Mouse (Mus musculus) hindbrain, embryonic 13.5 days (tissue): Measurements from ENCODE around the gene Chn2. TPM values are rescaled to one million over a fixed set of nuclear protein-coding genes. Genes with fewer than 3 reads are reported as not detected.

Experiments
- ATAC-seq: fragments of 200-750 bp; cut with Nextera tagmentation; 2 replicates; pipeline ENCODE4 v1.8.0; 2017; ENCODE audit warnings: moderate TSS enrichment; ENCODE audit not compliant: low FRiP score
- H3K27ac ChIP-seq: fragments of 300-500 bp; sonication (generic); 2 replicates; pipeline ENCODE4 v1.5.1; 2015; ENCODE audit warnings: inconsistent platforms, mild to moderate bottlenecking, moderate library complexity
- H3K27me3 ChIP-seq: fragments of 300-500 bp; sonication (generic); 2 replicates; pipeline ENCODE4 v1.6.1; 2015; ENCODE audit warnings: mild to moderate bottlenecking, inconsistent platforms
- H3K36me3 ChIP-seq: fragments of 300-500 bp; sonication (generic); 2 replicates; pipeline ENCODE4 v1.6.1; 2015; ENCODE audit warnings: mild to moderate bottlenecking, inconsistent platforms
- H3K4me1 ChIP-seq: fragments of 300-500 bp; sonication (generic); replicated peaks from 2 replicates; pipeline ENCODE4 v1.6.1; 2015; ENCODE audit warnings: inconsistent platforms
- H3K4me2 ChIP-seq: fragments of 300-500 bp; sonication (generic); 2 replicates; pipeline ENCODE4 v1.6.1; 2015; ENCODE audit warnings: inconsistent platforms, mild to moderate bottlenecking, moderate library complexity
- H3K4me3 ChIP-seq: fragments of 300-500 bp; sonication (generic); 2 replicates; pipeline ENCODE4 v1.5.1; 2015; ENCODE audit warnings: mild to moderate bottlenecking, inconsistent platforms
- H3K9ac ChIP-seq: fragments of 300-500 bp; sonication (generic); 2 replicates; pipeline ENCODE4 v1.6.1; 2015; ENCODE audit warnings: mild to moderate bottlenecking, inconsistent platforms
- H3K9me3 ChIP-seq: fragments of 300-500 bp; sonication (generic); 2 replicates; pipeline ENCODE4 v1.6.1; 2016; ENCODE audit warnings: inconsistent platforms
- WGBS: fragments of 180-500 bp; shearing (Covaris S2); methylation state at CpG from one replicate; pipeline ENCODE4 v1.1.7; 2015; 5-methylcytosine and 5-hydroxymethylcytosine counted together
- polyA plus RNA-seq: library from polyadenylated mRNA; unstranded; fragments of >200 nt; fragmentation: Nextera tagmentation; extraction: Ambion mirVana; gene quantifications from 2 replicates; pipeline ENCODE4 v1.2.1, GENCODE M21; 2015

Chn2 gene
- polyA plus RNA-seq, 1 experiment from 2014 or later, result 31.5 TPM

GRCm38 (mm10) chr6:54200031-54200722, 160.8 kb downstream of the Chn2 start:
- Histone ChIP-seq H3K36me3 (no peaks in the 10 kb centered on the region), H3K4me2 (no peak overlapping the region), H3K9ac (no peak overlapping the region), H3K9me3 (no peaks in the 10 kb centered on the region), H3K27ac (no peak overlapping the region), H3K4me3 (no peak overlapping the region), H3K27me3 (no peaks in the 10 kb centered on the region), H3K4me1 (peaks cover 11% of the 10 kb centered on the region)
- no peak for ATAC-seq
- 59% methylated on average over 11 of the region's 11 CpGs for WGBS

GRCm38 (mm10) chr6:54202311-54203020, 163.1 kb downstream of the Chn2 start:
- Histone ChIP-seq H3K4me2 (no peak overlapping the region), H3K9ac (no peak overlapping the region), H3K4me3 (no peak overlapping the region), H3K36me3 (no peaks in the 10 kb centered on the region), H3K27ac (no peak overlapping the region), H3K9me3 (no peaks in the 10 kb centered on the region), H3K4me1 (peaks cover 16% of the 10 kb centered on the region; the same call in 1 of the 2 replicates), H3K27me3 (no peaks in the 10 kb centered on the region)
- WGBS, result 83% methylated on average over 7 of the region's 7 CpGs
- no peak for ATAC-seq

- Histone ChIP-seq H3K4me1 (peaks cover 16% of the 10 kb centered on the region; the same call in 1 of the 2 replicates), H3K9me3 (no peaks in the 10 kb centered on the region), H3K27me3 (no peaks in the 10 kb centered on the region), H3K9ac (no peak overlapping the region), H3K36me3 (no peaks in the 10 kb centered on the region), H3K4me2 (no peak overlapping the region), H3K4me3 (no peak overlapping the region), H3K27ac (no peak overlapping the region)
- no peak for ATAC-seq
- WGBS, result 90% methylated on average over 2 of the region's 2 CpGs
These were observed 164.0 kb downstream of the Chn2 start for GRCm38 (mm10) chr6:54203316-54203715.

GRCm38 (mm10) chr6:54203926-54204325, 164.6 kb downstream of the Chn2 start:
- no peak overlapping the region for H3K27ac ChIP-seq
- no peak overlapping the region for H3K4me2 ChIP-seq
- H3K36me3 ChIP-seq, result no peaks in the 10 kb centered on the region
- H3K27me3 ChIP-seq, result no peaks in the 10 kb centered on the region
- H3K9me3 ChIP-seq, result no peaks in the 10 kb centered on the region
- no peak overlapping the region for H3K4me3 ChIP-seq
- H3K9ac ChIP-seq, result no peak overlapping the region
- WGBS, result 90% methylated on average over 6 of the region's 6 CpGs
- ATAC-seq, result no peak
- H3K4me1 ChIP-seq, result peaks cover 16% of the 10 kb centered on the region; the same call in 1 of the 2 replicates

- Histone ChIP-seq H3K27ac (no peak overlapping the region), H3K36me3 (no peaks in the 10 kb centered on the region), H3K9ac (no peak overlapping the region), H3K4me3 (no peak overlapping the region), H3K27me3 (no peaks in the 10 kb centered on the region), H3K4me1 (peaks cover 10% of the 10 kb centered on the region; the same call in 1 of the 2 replicates), H3K4me2 (no peak overlapping the region), H3K9me3 (no peaks in the 10 kb centered on the region)
- 59% methylated on average over 2 of the region's 2 CpGs for WGBS
- no peak for ATAC-seq
These were observed 165.6 kb downstream of the Chn2 start for GRCm38 (mm10) chr6:54204931-54205330.

GRCm38 (mm10) chr6:54205471-54205870, 166.1 kb downstream of the Chn2 start:
- no peak overlapping the region for H3K4me2 ChIP-seq
- H3K9me3 ChIP-seq, result no peaks in the 10 kb centered on the region
- H3K9ac ChIP-seq, result no peak overlapping the region
- WGBS, result 46% methylated on average over 5 of the region's 5 CpGs
- ATAC-seq, result no peak
- peak overlapping the region; percentile 18; the same call in 1 of the 2 replicates for H3K27ac ChIP-seq
- H3K4me1 ChIP-seq, result peaks cover 7% of the 10 kb centered on the region; the same call in 1 of the 2 replicates
- no peak overlapping the region for H3K4me3 ChIP-seq
- no peaks in the 10 kb centered on the region for H3K27me3 ChIP-seq
- H3K36me3 ChIP-seq, result no peaks in the 10 kb centered on the region

- no peak for ATAC-seq
- WGBS, result 42% methylated on average over 6 of the region's 6 CpGs
- no peaks in the 10 kb centered on the region for H3K9me3 ChIP-seq
- peaks cover 7% of the 10 kb centered on the region; the same call in 1 of the 2 replicates for H3K4me1 ChIP-seq
- no peak overlapping the region for H3K9ac ChIP-seq
- H3K4me3 ChIP-seq, result no peak overlapping the region
- no peak overlapping the region for H3K27ac ChIP-seq
- no peaks in the 10 kb centered on the region for H3K27me3 ChIP-seq
- no peak overlapping the region for H3K4me2 ChIP-seq
- no peaks in the 10 kb centered on the region for H3K36me3 ChIP-seq
These were observed 166.9 kb downstream of the Chn2 start for GRCm38 (mm10) chr6:54206221-54206738.

- Histone ChIP-seq H3K36me3 (no peaks in the 10 kb centered on the region), H3K27me3 (no peaks in the 10 kb centered on the region), H3K27ac (no peak overlapping the region), H3K4me1 (peaks cover 7% of the 10 kb centered on the region; the same call in 1 of the 2 replicates), H3K9me3 (no peaks in the 10 kb centered on the region), H3K9ac (no peak overlapping the region), H3K4me2 (no peak overlapping the region), H3K4me3 (no peak overlapping the region)
- 78% methylated on average over 8 of the region's 8 CpGs for WGBS
- ATAC-seq, result no peak
These were observed 169.4 kb downstream of the Chn2 start for GRCm38 (mm10) chr6:54208786-54209185.

- H3K9me3 ChIP-seq, result no peaks in the 10 kb centered on the region
- ATAC-seq, result no peak
- peaks cover 2% of the 10 kb centered on the region; the same call in 1 of the 2 replicates for H3K4me1 ChIP-seq
- H3K27me3 ChIP-seq, result no peaks in the 10 kb centered on the region
- no peak overlapping the region for H3K4me2 ChIP-seq
- H3K4me3 ChIP-seq, result no peak overlapping the region
- no peaks in the 10 kb centered on the region for H3K36me3 ChIP-seq
- no peak overlapping the region for H3K9ac ChIP-seq
- WGBS, result 89% methylated on average over 4 of the region's 4 CpGs
- no peak overlapping the region for H3K27ac ChIP-seq
These were observed 171.6 kb downstream of the Chn2 start for GRCm38 (mm10) chr6:54210971-54211370.

- H3K4me1 ChIP-seq, result peaks cover 2% of the 10 kb centered on the region; the same call in 1 of the 2 replicates
- ATAC-seq, result no peak
- no peak overlapping the region for H3K4me3 ChIP-seq
- H3K4me2 ChIP-seq, result no peak overlapping the region
- H3K36me3 ChIP-seq, result no peaks in the 10 kb centered on the region
- H3K27me3 ChIP-seq, result no peaks in the 10 kb centered on the region
- no peak overlapping the region for H3K27ac ChIP-seq
- no peaks in the 10 kb centered on the region for H3K9me3 ChIP-seq
- no peak overlapping the region for H3K9ac ChIP-seq
- WGBS, result 74% methylated on average over 7 of the region's 7 CpGs
These were observed 172.6 kb downstream of the Chn2 start for GRCm38 (mm10) chr6:54211939-54212338.

GRCm38 (mm10) chr6:54213743-54214142, 174.4 kb downstream of the Chn2 start:
- no peak for ATAC-seq
- no peaks in the 10 kb centered on the region for H3K9me3 ChIP-seq
- H3K4me3 ChIP-seq, result no peak overlapping the region
- peaks cover 2% of the 10 kb centered on the region; the same call in 1 of the 2 replicates for H3K4me1 ChIP-seq
- 92% methylated on average over 7 of the region's 7 CpGs for WGBS
- H3K27ac ChIP-seq, result no peak overlapping the region
- no peaks in the 10 kb centered on the region for H3K27me3 ChIP-seq
- H3K36me3 ChIP-seq, result 0 out of 2 replicates have a peak, but pooled peaks cover 1% of the 10 kb centered on the region
- H3K4me2 ChIP-seq, result no peak overlapping the region
- H3K9ac ChIP-seq, result no peak overlapping the region

GRCm38 (mm10) chr6:54215636-54216035, 176.3 kb downstream of the Chn2 start:
- Histone ChIP-seq H3K4me1 (peaks cover 2% of the 10 kb centered on the region; the same call in 1 of the 2 replicates), H3K36me3 (peaks cover 16% of the 10 kb centered on the region), H3K27me3 (no peaks in the 10 kb centered on the region), H3K4me2 (no peak overlapping the region), H3K9ac (no peak overlapping the region), H3K9me3 (no peaks in the 10 kb centered on the region), H3K27ac (no peak overlapping the region), H3K4me3 (no peak overlapping the region)
- ATAC-seq, result no peak
- 89% methylated on average over 8 of the region's 8 CpGs for WGBS
